Mouse (Mus musculus) kidney, adult 2 months (tissue): ENCODE data around the gene Rgl2. TPM values are rescaled to one million over a fixed set of nuclear protein-coding genes. Genes with fewer than 3 reads are reported as not detected.

Experiments used
- DNase-seq: peaks from one replicate; pipeline ENCODE4 v3.0.0; 2021
- H3K27ac ChIP-seq: fragments of 200-500 bp; 2 replicates; pipeline ENCODE4 v1.5.1; 2012; ENCODE audit warnings: low read depth, low read length, control low read depth, inconsistent platforms; ENCODE audit not compliant: insufficient read depth
- H3K27me3 ChIP-seq: fragments of 200-500 bp; replicated peaks from 2 replicates; pipeline ENCODE4 v1.6.1; 2012; ENCODE audit warnings: mild to moderate bottlenecking, moderate library complexity, low read length, inconsistent platforms; ENCODE audit not compliant: control insufficient read depth, insufficient read depth
- H3K36me3 ChIP-seq: fragments of 200-500 bp; 2 replicates; pipeline ENCODE4 v1.6.1; 2012; ENCODE audit warnings: mild to moderate bottlenecking, moderate library complexity, low read length, inconsistent platforms; ENCODE audit not compliant: control insufficient read depth, insufficient read depth
- H3K4me1 ChIP-seq: fragments of 200-500 bp; 2 replicates; pipeline ENCODE4 v1.6.1; 2011; ENCODE audit warnings: low read length; ENCODE audit not compliant: control insufficient read depth, insufficient read depth
- H3K4me3 ChIP-seq: fragments of 200-500 bp; 2 replicates; pipeline ENCODE4 v1.5.1; 2011; ENCODE audit warnings: mild to moderate bottlenecking, low read depth, low read length, control low read depth; ENCODE audit not compliant: insufficient read depth
- CTCF ChIP-seq: fragments of 200-500 bp; conservative IDR thresholded peaks from 2 replicates; pipeline ENCODE4 v1.5.1; 2011; ENCODE audit warnings: low read depth, mild to moderate bottlenecking, control low read depth, low read length, moderate library complexity, mixed read lengths; ENCODE audit not compliant: insufficient read depth, insufficient read length
- POLR2A ChIP-seq: fragments of 200-500 bp; IDR thresholded peaks from one replicate; pipeline ENCODE4 v1.6.1; 2011; ENCODE audit warnings: low read depth, low read length, control low read depth
- WGBS: fragments of 180-500 bp; shearing (Covaris S2); methylation state at CpG from one replicate; pipeline ENCODE4 v1.1.7; 2018; 5-methylcytosine and 5-hydroxymethylcytosine counted together
- polyA plus RNA-seq: library from polyadenylated mRNA; depleted of rRNA; stranded (reverse); fragments of >200 nt; gene quantifications from 2 replicates; pipeline ENCODE4 v1.2.3, GENCODE M21; 2012

The Rgl2 gene
- polyA plus RNA-seq, 1 experiment, result 61.8 TPM

DNA sequence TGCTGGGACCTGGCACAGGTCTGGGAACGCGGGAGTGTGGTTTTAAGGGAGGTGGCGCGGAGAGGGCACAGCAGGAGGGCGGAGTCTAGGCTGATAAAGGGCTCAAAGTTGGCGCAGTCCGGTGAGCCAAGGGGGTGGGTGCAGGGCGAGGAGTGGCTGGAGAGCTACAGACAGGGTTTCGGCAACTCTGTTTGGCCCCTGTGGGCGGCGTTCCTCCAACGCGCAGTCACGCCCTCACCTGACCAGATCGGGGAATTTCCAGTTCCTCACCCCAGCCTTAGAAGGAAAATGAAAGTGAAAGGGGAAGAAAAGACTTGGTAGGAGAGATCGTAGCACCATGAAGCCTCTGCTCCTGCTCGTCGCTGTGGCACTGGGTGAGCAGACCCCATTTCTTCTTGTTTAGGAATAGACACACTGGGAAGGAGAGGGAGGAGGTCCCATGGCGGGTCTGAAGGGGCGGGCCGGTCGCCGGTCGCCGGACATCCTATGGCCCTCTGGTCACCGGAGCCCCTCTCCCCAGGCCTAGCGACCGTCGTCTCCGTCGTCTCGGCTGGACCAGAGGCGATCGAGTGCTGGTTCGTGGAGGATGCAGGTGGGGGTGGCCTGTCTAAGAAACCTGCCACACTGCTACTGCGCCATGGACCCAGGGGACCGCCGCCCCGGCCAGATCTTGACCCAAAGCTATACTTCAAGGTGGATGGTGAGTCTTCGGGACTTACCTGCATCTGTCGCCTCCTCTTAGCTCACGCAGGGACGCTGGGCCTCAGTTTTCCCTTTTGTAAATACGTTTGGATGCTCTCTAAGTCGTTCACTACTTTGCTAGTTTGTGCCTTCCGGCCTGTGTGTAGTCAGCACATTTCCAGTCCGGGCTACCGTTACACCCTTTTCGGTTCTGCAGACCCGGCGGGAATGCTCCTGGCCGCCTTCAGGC is 9.7 kb upstream of the Rgl2 start:
- H3K4me3 ChIP-seq, result peak overlapping the region; percentile 99
- peak; percentile 92 for DNase-seq
- peak; percentile 30 for TF ChIP-seq CTCF
- peak; percentile 31 for TF ChIP-seq POLR2A
- under 1% methylated on average over 52 of the region's 52 CpGs for WGBS
- no peaks in the 10 kb centered on the region for H3K36me3 ChIP-seq
- H3K4me1 ChIP-seq, result peaks cover 9% of the 10 kb centered on the region; the same call in 1 of the 2 replicates
- no peaks in the 10 kb centered on the region for H3K27me3 ChIP-seq
- peak overlapping the region; percentile 92 for H3K27ac ChIP-seq

DNA sequence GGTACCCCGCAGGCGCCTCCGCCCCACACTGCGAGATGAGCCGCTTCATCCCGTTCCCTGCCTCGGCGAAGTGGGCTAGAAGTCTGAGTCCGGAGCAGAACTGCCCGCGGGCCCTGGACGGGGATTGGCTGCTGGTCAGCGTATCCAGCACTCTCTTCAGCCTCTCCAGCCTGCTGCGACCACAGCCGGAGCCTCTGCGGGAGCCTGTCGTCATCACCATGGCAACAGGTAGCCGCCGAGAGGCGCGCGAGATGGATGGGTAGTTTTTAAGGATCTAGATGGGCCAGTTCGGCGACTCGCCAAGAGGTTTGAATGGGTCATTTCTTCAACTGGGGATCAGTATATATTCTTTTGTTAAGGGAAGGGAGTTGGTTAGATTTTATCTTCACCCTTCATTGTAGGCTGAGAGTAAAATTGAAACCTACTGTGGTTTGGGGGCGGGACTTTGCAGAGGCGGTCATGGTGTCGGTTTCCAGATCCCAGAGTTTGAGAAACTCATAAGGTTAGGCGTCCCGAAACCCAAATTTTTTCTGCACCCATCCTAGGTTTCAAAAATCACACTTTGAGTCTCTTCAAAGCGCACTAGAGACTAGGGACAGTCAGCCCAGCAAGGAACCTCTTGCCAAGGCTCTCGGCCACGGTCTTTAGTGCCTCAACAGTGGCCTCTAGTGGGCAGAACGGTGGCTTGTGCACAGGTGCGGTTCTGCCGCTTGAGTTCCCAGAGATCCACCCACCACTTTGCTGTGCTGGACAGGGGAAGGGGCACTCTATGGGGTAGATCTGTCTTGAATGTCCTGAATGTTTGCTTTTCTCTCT is 8.9 kb upstream of the Rgl2 start:
- Histone ChIP-seq H3K27ac (peak overlapping the region; percentile 92), H3K4me1 (peaks cover 7% of the 10 kb centered on the region; the same call in 1 of the 2 replicates), H3K27me3 (no peaks in the 10 kb centered on the region), H3K36me3 (no peaks in the 10 kb centered on the region), H3K4me3 (peak overlapping the region; percentile 99)
- under 1% methylated on average over 36 of the region's 36 CpGs for WGBS
- TF ChIP-seq POLR2A, result no peak
- peak; percentile 93 for TF ChIP-seq CTCF
- peak; percentile 91 for DNase-seq

DNA sequence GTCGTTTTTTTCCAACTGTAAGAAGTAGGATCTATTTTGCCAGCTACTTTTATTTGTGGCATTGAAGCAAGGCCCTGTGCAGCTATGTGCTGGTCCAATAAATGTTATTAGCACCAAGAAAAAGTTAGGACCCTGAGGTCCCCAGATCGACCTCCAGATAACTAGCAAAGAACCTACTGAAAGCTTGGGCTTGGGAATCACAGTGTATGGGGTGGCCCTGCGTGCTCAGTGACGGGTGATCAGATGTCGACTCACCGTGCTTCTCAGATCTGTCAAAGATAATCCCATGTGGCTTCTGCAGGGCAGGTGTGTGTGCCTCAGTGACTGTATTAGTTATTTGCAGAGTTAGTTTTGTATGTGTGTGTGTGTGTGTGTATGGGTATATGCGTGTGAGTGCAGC is 8.0 kb upstream of the Rgl2 start:
- H3K4me3 ChIP-seq, result no peak overlapping the region

DNA sequence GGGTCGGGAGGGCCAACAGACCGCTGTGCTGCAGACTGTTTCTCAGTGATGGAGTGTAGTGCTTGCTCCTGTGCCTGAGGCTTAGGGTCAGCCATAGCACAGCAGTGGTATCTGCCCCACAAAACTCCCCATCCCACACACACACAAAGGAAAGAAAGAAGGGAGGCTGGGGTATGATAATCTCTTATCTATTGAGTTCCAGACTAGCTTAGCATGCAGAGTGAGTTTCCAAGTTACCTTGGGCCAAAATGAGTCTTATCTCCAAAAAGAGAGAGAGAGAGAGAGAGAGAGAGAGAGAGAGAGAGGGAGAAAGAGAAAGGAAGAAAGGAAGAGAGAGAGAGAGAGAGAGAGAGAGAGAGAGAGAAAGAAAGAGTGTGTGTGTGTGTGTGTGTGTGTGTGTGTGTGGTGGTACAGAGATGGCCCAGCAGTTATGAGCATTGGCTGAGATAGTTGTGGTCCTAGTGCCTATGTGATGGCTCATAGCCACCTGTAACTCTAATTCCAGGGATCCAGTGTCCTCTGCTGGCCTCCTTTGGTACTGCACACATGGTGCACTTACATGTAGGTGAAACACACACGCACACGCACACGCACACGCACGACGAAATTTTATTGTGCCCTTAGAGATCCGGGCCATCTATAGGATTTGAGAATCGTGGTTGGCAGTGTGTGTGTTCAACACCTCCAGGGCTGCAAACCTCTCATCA is 4.6 kb upstream of the Rgl2 start:
- 84% methylated on average over 10 of the region's 10 CpGs for WGBS
- H3K4me1 ChIP-seq, result no peaks in the 10 kb centered on the region
- no peak for DNase-seq

More for the DNA sequence above, 8.0 kb upstream of the Rgl2 start:
- DNase-seq, result no peak
- TF ChIP-seq POLR2A (no peak), CTCF (no peak)
- 82% methylated on average over 7 of the region's 7 CpGs for WGBS
- Histone ChIP-seq H3K27ac (no peak overlapping the region), H3K4me1 (peaks cover 6% of the 10 kb centered on the region; the same call in 1 of the 2 replicates), H3K36me3 (no peaks in the 10 kb centered on the region), H3K27me3 (no peaks in the 10 kb centered on the region)

GRCm38 (mm10) chr17:33925406-33926116 is 3.8 kb upstream of the Rgl2 start:
- Histone ChIP-seq H3K4me3 (no peak overlapping the region), H3K27ac (no peak overlapping the region), H3K4me1 (no peaks in the 10 kb centered on the region), H3K36me3 (no peaks in the 10 kb centered on the region), H3K27me3 (no peaks in the 10 kb centered on the region)
- DNase-seq, result no peak
- 83% methylated on average over 21 of the region's 21 CpGs for WGBS
- TF ChIP-seq CTCF, result 0 out of 2 replicates have a peak, but pooled peaks have one; percentile 10
- no peak for TF ChIP-seq POLR2A

More for the DNA sequence above, 4.6 kb upstream of the Rgl2 start:
- TF ChIP-seq POLR2A (no peak), CTCF (peak; percentile 60)
- Histone ChIP-seq H3K36me3 (no peaks in the 10 kb centered on the region), H3K4me3 (no peak overlapping the region), H3K27ac (no peak overlapping the region), H3K27me3 (no peaks in the 10 kb centered on the region)

DNA sequence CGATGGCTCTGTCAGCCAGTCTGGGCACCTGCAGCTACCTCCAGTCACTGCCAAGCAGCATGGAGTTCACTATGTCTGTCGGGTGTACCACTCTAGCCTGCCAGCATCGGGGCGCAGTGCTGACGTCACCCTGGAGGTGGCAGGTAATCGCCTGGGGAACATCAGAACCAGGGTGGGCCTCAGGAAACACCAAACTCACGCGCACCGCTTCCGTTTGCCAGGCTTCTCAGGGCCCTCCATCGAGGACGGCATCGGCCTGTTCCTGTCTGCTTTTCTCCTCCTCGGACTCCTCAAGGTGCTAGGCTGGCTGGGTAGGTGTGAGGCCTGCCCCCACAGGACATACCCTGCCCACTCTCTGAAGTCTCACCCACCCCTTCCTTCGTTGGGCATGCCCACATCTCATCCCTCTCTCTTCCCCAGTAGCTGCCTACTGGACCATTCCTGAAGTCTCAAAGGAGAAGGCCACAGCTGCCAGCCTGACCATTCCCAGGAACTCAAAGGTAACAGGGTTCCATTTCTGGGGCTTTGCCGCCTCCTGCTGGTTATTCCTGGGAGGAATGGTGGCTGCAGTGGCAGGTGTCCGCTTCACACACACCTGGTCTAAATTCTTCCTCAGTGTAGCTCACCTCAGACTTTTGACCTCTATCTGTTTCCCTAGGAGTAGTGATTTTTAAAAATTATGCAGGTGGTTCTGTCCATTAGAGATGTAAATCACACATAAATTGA is 3.0 kb upstream of the Rgl2 start:
- WGBS, result 80% methylated on average over 17 of the region's 17 CpGs
- Histone ChIP-seq H3K4me3 (no peak overlapping the region), H3K36me3 (no peaks in the 10 kb centered on the region), H3K27ac (no peak overlapping the region), H3K4me1 (no peaks in the 10 kb centered on the region), H3K27me3 (no peaks in the 10 kb centered on the region)
- peak; percentile 51 for DNase-seq
- no peak for TF ChIP-seq POLR2A
- peak; percentile 56 for TF ChIP-seq CTCF
